Mouse (Mus musculus): Measurements from ENCODE around the gene Rtl5.

DNA sequence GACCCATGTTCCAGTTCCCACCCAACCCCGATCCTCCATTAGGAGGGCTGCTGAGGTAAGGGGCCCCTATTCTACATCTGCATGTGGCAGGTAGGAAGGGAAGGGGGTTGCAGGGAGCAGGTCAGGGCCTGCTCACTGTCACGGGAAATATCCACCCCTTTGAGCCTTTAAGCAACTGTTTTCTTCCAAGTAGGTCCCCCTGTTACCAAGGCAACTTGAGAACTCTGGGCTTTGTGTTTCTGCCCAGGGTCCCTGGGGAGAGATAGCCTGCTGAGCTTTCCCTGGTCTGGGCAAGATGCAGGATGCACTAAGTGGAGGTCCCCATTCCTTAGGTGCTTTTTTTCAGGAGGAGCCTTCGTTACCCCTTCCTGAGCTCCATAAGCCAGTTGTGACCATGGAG lies 7.0 kb downstream of the Rtl5 start:
- TF ChIP-seq CTCF (conservative IDR thresholded peaks at IDR 0.05; ENCODE audit: low read length) (no peak), NANOG (IDR thresholded peaks at IDR 0.05; ENCODE audit: borderline replicate concordance, low read length) (no peak), POU5F1 (IDR thresholded peaks at IDR 0.05; ENCODE audit: borderline replicate concordance, low read length) (no peak)
